ENCODE assay signal across 9 mouse cellular contexts in the genomic region with DNA sequence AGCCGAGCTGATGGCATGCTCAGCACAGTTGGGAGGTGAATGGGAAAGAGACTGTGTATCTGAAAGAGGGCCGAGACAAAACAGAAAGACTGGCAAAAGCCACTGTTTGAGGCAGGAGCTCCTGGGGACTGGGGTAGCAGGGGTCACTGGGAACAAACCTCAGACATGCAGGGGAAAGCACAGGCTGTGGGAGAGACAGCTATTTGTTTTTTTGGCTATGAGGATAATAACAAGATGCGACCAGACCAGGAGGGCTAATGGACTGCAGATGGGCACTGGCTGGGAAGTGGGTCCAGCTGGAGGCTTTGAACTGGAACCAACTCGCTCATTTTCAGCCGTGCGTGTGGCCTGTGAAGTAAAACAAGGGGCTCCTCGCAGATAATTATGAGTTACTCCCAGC. TPM values are rescaled to one million over a fixed set of nuclear protein-coding genes. Genes with fewer than 3 reads are reported as not detected.
DNase-seq lines count a peak whose midpoint lies in the region; ATAC-seq lines count a peak whose summit lies in the region.
"Had no signal": no experiment of that assay in that cellular context is flagged by ENCODE, and none has a peak within 500 bp of the region (broad histone marks: within the 10 kb centered on the region; RNA-seq: fewer than 3 reads in every experiment).

No protein-coding gene starts in this region.

- no peak overlapping the region for H3K4me2 ChIP-seq in lung, embryonic 15.5 days
- H3K4me2 ChIP-seq in hindbrain, embryonic 14.5 days (replicated peaks): no peak overlapping the region
- no peak overlapping the region for H3K4me2 ChIP-seq in neural tube, embryonic 15.5 days

- H3K4me1 ChIP-seq in lung, embryonic 15.5 days: peaks cover 1% of the 10 kb centered on the region; the same call in 1 of the 2 replicates
- H3K4me1 ChIP-seq in hindbrain, embryonic 14.5 days (replicated peaks; ENCODE audit: control insufficient read depth, insufficient read depth, low read length): peaks cover 7% of the 10 kb centered on the region; the same call in 1 of the 2 replicates
- peaks cover 6% of the 10 kb centered on the region; the same call in 1 of the 2 replicates for H3K4me1 ChIP-seq in neural tube, embryonic 15.5 days

- H3K4me3 ChIP-seq in lung, embryonic 15.5 days: no peak overlapping the region
- no peak overlapping the region for H3K4me3 ChIP-seq in hindbrain, embryonic 14.5 days (replicated peaks; ENCODE audit: low read length)
- no peak overlapping the region for H3K4me3 ChIP-seq in neural tube, embryonic 15.5 days (replicated peaks)

- peak; percentile 62; the same call in 1 of the 2 replicates for ATAC-seq in lung, embryonic 15.5 days (ENCODE audit: borderline replicate concordance, extremely low read depth, low FRiP score, low TSS enrichment)
- peak; percentile 39; the same call in 1 of the 2 replicates for ATAC-seq in hindbrain, embryonic 14.5 days (ENCODE audit: low FRiP score)
- peak; percentile 48; the same call in 1 of the 2 replicates for ATAC-seq in neural tube, embryonic 15.5 days (ENCODE audit: low FRiP score)

- 23% methylated on average over 7 of the region's 7 CpGs for WGBS in lung, embryonic 15.5 days
- 5% methylated on average over 7 of the region's 7 CpGs for WGBS in hindbrain, embryonic 14.5 days
- WGBS in neural tube, embryonic 15.5 days: 6% methylated on average over 7 of the region's 7 CpGs

- H3K27ac ChIP-seq in lung, embryonic 15.5 days: no peak overlapping the region
- H3K27ac ChIP-seq in hindbrain, embryonic 14.5 days: no peak overlapping the region
- H3K27ac ChIP-seq in neural tube, embryonic 15.5 days (replicated peaks): no peak overlapping the region

- no peaks in the 10 kb centered on the region for H3K9me3 ChIP-seq in lung, embryonic 15.5 days
- H3K9me3 ChIP-seq in hindbrain, embryonic 14.5 days (ENCODE audit: control insufficient read depth, low read length): no peaks in the 10 kb centered on the region
- no peaks in the 10 kb centered on the region for H3K9me3 ChIP-seq in neural tube, embryonic 15.5 days (replicated peaks)

- no peaks in the 10 kb centered on the region for H3K27me3 ChIP-seq in lung, embryonic 15.5 days
- H3K27me3 ChIP-seq in hindbrain, embryonic 14.5 days (ENCODE audit: control insufficient read depth, insufficient read depth, low read length): no peaks in the 10 kb centered on the region
- no peaks in the 10 kb centered on the region for H3K27me3 ChIP-seq in neural tube, embryonic 15.5 days (replicated peaks)

- no peak for DNase-seq in lung, postnatal 36 days
- DNase-seq in embryo, embryonic 9.5 days (ENCODE audit: extremely low spot score): peak; percentile 53
- DNase-seq in hindbrain, embryonic 14.5 days (ENCODE audit: low spot score): peak; percentile 53
- DNase-seq in urinary bladder, postnatal 36 days (ENCODE audit: low spot score in 2 of 2): no peak
- no peak for DNase-seq in adrenal gland, postnatal 4 days (ENCODE audit: low spot score in 2 of 2)
- no peak for DNase-seq in adrenal gland, postnatal 36 days
- DNase-seq: layer of hippocampus, postnatal 36 days had no signal

- H3K36me3 ChIP-seq in lung, embryonic 15.5 days: peaks cover 7% of the 10 kb centered on the region
- H3K36me3 ChIP-seq in hindbrain, embryonic 14.5 days (replicated peaks; ENCODE audit: control insufficient read depth, insufficient read depth): peaks cover 16% of the 10 kb centered on the region
- peaks cover 9% of the 10 kb centered on the region for H3K36me3 ChIP-seq in neural tube, embryonic 15.5 days

- H3K9ac ChIP-seq in lung, embryonic 15.5 days: no peak overlapping the region
- H3K9ac ChIP-seq in hindbrain, embryonic 14.5 days: no peak overlapping the region
- H3K9ac ChIP-seq in neural tube, embryonic 15.5 days (replicated peaks): no peak overlapping the region

RNA-seq across cellular contexts. Expression of a gene that starts 52.9 kb away (rescaled TPM):
- polyA plus RNA-seq in lung, embryonic 15.5 days (2015; fragmentation: Nextera tagmentation; extraction: Ambion mirVana): 0.50 and 0.58 TPM in 2 replicates
- 0.82 and 0.98 TPM in 2 replicates for polyA plus RNA-seq in hindbrain, embryonic 14.5 days (2014; fragmentation: Nextera tagmentation; extraction: Ambion mirVana)
- 0.52 and 0.61 TPM in 2 replicates for polyA plus RNA-seq in neural tube, embryonic 15.5 days (2015; fragmentation: Nextera tagmentation; extraction: Ambion mirVana)
- 1 to 10 TPM; 1.5 to 2.0 TPM for total RNA-seq in adrenal gland, postnatal 4 days (2021)
- under 1 TPM; 0.17 to 0.33 TPM for total RNA-seq in adrenal gland, postnatal 36 days (2021)

Comparison
In these comparisons a context has a peak if more than half of its experiments do, and no peak if none do; other contexts are left out.
1. DNase-seq: peak in embryo, embryonic 9.5 days (single experiment) and hindbrain, embryonic 14.5 days (single experiment); none in lung, postnatal 36 days (single experiment), urinary bladder, postnatal 36 days (0 of 2), adrenal gland, postnatal 4 days (0 of 2) and adrenal gland, postnatal 36 days (0 of 2).
2. Peak in every context shown above with its lines, with median percentiles within 50 percentile points of each other: ATAC-seq.